ENCODE assay signal across 16 mouse cellular contexts in the genomic region with DNA sequence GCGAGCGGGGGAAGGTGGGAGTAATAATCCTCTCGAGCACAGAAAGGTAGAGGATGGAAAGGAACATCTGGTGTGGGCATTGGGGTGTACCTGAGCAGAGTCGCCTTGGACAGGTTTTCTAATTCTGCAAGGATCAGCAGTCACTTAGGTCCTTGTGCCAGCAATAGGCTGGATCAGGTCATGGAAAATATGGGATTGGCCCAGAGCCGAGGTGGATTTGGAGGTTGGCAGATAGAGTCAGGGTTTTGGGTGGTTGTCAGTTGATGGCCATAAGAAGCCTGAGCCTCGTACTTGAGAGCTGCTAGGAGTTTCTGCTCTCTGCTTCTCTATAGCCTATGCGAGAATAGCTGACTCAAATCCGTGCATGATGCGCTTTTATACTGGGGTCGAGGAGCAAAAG.
"Had no signal": no experiment of that assay in that cellular context is flagged by ENCODE, and none has a peak within 500 bp of the region (broad histone marks: within the 10 kb centered on the region; RNA-seq: fewer than 3 reads in every experiment).

No protein-coding gene starts in this region.

- DNase-seq: heart, postnatal 10 days; heart, postnatal 14 days; heart, postnatal 36 days; heart, postnatal 4 days; kidney, adult 11 months; kidney, adult 18-20 months; kidney, adult 2 months; kidney, adult 8-10 months; kidney, adult 9 months; kidney, postnatal 10 days; kidney, postnatal 14 days; kidney, postnatal 25 days; kidney, postnatal 36 days; kidney, postnatal 4 days; layer of hippocampus, adult 9-11 months; layer of hippocampus, postnatal 36 days had no signal
